Mouse (Mus musculus) heart, postnatal 4 days (tissue): Measurements from ENCODE around the gene Insr. TPM values are rescaled to one million over a fixed set of nuclear protein-coding genes. Genes with fewer than 3 reads are reported as not detected.
"Not testable (repeated sequence)": the region's sequence is repeated elsewhere in the genome, so short reads cannot be mapped to it uniquely, and the experiment has no call there.

Source experiments
- DNase-seq: peaks from one replicate; pipeline ENCODE4 v3.0.0; 2021
- total RNA-seq, 2 experiments: library from RNA; stranded (reverse); gene quantifications; 2 replicates each; pipeline ENCODE4 v1.2.3; 2021

The Insr gene
- total RNA-seq, result 100 to 1,000 TPM; 118 to 122 TPM

- DNase-seq, result peak; percentile 97
These were observed at the start of gene Insr for GRCm38 (mm10) chr8:3278934-3279720. Gene Insr (minus strand): TSS chr8:3279617.

GRCm38 (mm10) chr8:3327538-3328245 is 48.3 kb upstream of the Insr start:
- DNase-seq, result no peak

- DNase-seq, result no peak
These were observed 47.6 kb upstream of the Insr start for GRCm38 (mm10) chr8:3327056-3327455.

GRCm38 (mm10) chr8:3324253-3324652 is 44.8 kb upstream of the Insr start:
- no peak for DNase-seq

- DNase-seq, result not testable (repeated sequence)
These were observed 39.9 kb upstream of the Insr start for GRCm38 (mm10) chr8:3319267-3319666.

- DNase-seq, result no peak
These were observed 37.2 kb upstream of the Insr start for GRCm38 (mm10) chr8:3316585-3316984.

- DNase-seq, result no peak
These were observed 34.9 kb upstream of the Insr start for GRCm38 (mm10) chr8:3314345-3314744.

- no peak for DNase-seq
These were observed 34.4 kb upstream of the Insr start for GRCm38 (mm10) chr8:3313843-3314242.

GRCm38 (mm10) chr8:3313417-3313816 is 34.0 kb upstream of the Insr start:
- not testable (repeated sequence) for DNase-seq

GRCm38 (mm10) chr8:3311482-3311881 is 32.1 kb upstream of the Insr start:
- DNase-seq, result no peak

GRCm38 (mm10) chr8:3309636-3310035 is 30.2 kb upstream of the Insr start:
- DNase-seq, result no peak

GRCm38 (mm10) chr8:3308205-3308800 is 28.9 kb upstream of the Insr start:
- DNase-seq, result not testable (repeated sequence)

GRCm38 (mm10) chr8:3302131-3302530 is 22.7 kb upstream of the Insr start:
- no peak for DNase-seq

GRCm38 (mm10) chr8:3299322-3299721 is 19.9 kb upstream of the Insr start:
- no peak for DNase-seq

GRCm38 (mm10) chr8:3285824-3286223 is 6.4 kb upstream of the Insr start:
- no peak for DNase-seq

GRCm38 (mm10) chr8:3284656-3285055 is 5.2 kb upstream of the Insr start:
- no peak for DNase-seq

- no peak for DNase-seq
These were observed 1.9 kb upstream of the Insr start for GRCm38 (mm10) chr8:3281296-3281695.

- DNase-seq, result peak; percentile 42
These were observed 971 bp upstream of the Insr start for GRCm38 (mm10) chr8:3280266-3280910.

- no peak for DNase-seq
These were observed 282 bp upstream of the Insr start for GRCm38 (mm10) chr8:3279721-3280077.

GRCm38 (mm10) chr8:3278181-3278820 is 1.1 kb downstream of the Insr start:
- DNase-seq, result peak; percentile 29

- DNase-seq, result no peak
These were observed 2.2 kb downstream of the Insr start for GRCm38 (mm10) chr8:3277266-3277665.

GRCm38 (mm10) chr8:3276009-3276408 is 3.4 kb downstream of the Insr start:
- DNase-seq, result no peak

GRCm38 (mm10) chr8:3275189-3275588 is 4.2 kb downstream of the Insr start:
- no peak for DNase-seq
